Mouse (Mus musculus) macrophage (primary cell): ENCODE data around the gene Ece1. TPM values are rescaled to one million over a fixed set of nuclear protein-coding genes. Genes with fewer than 3 reads are reported as not detected.

Source experiments
- H3K27ac ChIP-seq: fragments of 350-480 bp; formaldehyde crosslinking; 2 replicates; pipeline ENCODE4 v1.9.0; 2021
- H3K36me3 ChIP-seq: fragments of 350-480 bp; formaldehyde crosslinking; 2 replicates; pipeline ENCODE4 v1.9.0; 2021; ENCODE audit errors: inconsistent target
- H3K4me3 ChIP-seq: fragments of 350-480 bp; formaldehyde crosslinking; 2 replicates; pipeline ENCODE4 v1.9.0; 2021; ENCODE audit errors: inconsistent target
- H3K79me2 ChIP-seq: fragments of 350-480 bp; formaldehyde crosslinking; 2 replicates; pipeline ENCODE4 v1.9.0; 2021; ENCODE audit errors: inconsistent target
- WGBS: methylation state at CpG from one replicate; pipeline ENCODE4 v1.1.7; 2026; ENCODE audit warnings: inconsistent platforms; ENCODE audit not compliant: missing documents; 5-methylcytosine and 5-hydroxymethylcytosine counted together
- polyA plus RNA-seq: library from polyadenylated mRNA; stranded (reverse); fragments of 250-400 nt; gene quantifications from 3 replicates; pipeline ENCODE4 v1.2.4, GENCODE M21; 2018; ENCODE audit warnings: inconsistent platforms

Gene Ece1
- polyA plus RNA-seq, 1 experiment from 2014 or later, result 31.7 TPM

GRCm38 (mm10) chr4:137926161-137926560, 64.1 kb downstream of the Ece1 start:
- Histone ChIP-seq H3K79me2 (no peaks in the 10 kb centered on the region), H3K36me3 (peaks cover 7% of the 10 kb centered on the region), H3K27ac (no peak overlapping the region), H3K4me3 (no peak overlapping the region)
- 95% methylated on average over 14 of the region's 14 CpGs for WGBS

- 93% methylated on average over 3 of the region's 7 CpGs for WGBS
- no peak overlapping the region for H3K27ac ChIP-seq
- no peaks in the 10 kb centered on the region for H3K79me2 ChIP-seq
- H3K36me3 ChIP-seq, result peaks cover 7% of the 10 kb centered on the region
- H3K4me3 ChIP-seq, result no peak overlapping the region
Measured at GRCm38 (mm10) chr4:137927136-137927535, 65.1 kb downstream of the Ece1 start.

GRCm38 (mm10) chr4:137927741-137928535, 65.9 kb downstream of the Ece1 start:
- Histone ChIP-seq H3K27ac (no peak overlapping the region), H3K36me3 (peaks cover 7% of the 10 kb centered on the region), H3K79me2 (no peaks in the 10 kb centered on the region), H3K4me3 (no peak overlapping the region)
- 99% methylated on average over 9 of the region's 12 CpGs for WGBS

- H3K27ac ChIP-seq, result no peak overlapping the region
- no peak overlapping the region for H3K4me3 ChIP-seq
- H3K79me2 ChIP-seq, result no peaks in the 10 kb centered on the region
- WGBS, result 100% methylated on average over 1 of the region's 1 CpGs
- H3K36me3 ChIP-seq, result peaks cover 7% of the 10 kb centered on the region
Measured at GRCm38 (mm10) chr4:137928813-137929212, 66.8 kb downstream of the Ece1 start.

- 94% methylated on average over 15 of the region's 15 CpGs for WGBS
- peaks cover 7% of the 10 kb centered on the region for H3K36me3 ChIP-seq
- H3K27ac ChIP-seq, result no peak overlapping the region
- H3K4me3 ChIP-seq, result no peak overlapping the region
- H3K79me2 ChIP-seq, result no peaks in the 10 kb centered on the region
Measured at GRCm38 (mm10) chr4:137929341-137930016, 67.4 kb downstream of the Ece1 start.

- Histone ChIP-seq H3K79me2 (no peaks in the 10 kb centered on the region), H3K36me3 (peaks cover 14% of the 10 kb centered on the region), H3K27ac (no peak overlapping the region), H3K4me3 (no peak overlapping the region)
- WGBS, result 73% methylated on average over 9 of the region's 9 CpGs
Measured at GRCm38 (mm10) chr4:137930500-137931008, 68.5 kb downstream of the Ece1 start.

GRCm38 (mm10) chr4:137931009-137931757, 69.1 kb downstream of the Ece1 start:
- Histone ChIP-seq H3K27ac (no peak overlapping the region), H3K36me3 (peaks cover 11% of the 10 kb centered on the region), H3K4me3 (no peak overlapping the region), H3K79me2 (no peaks in the 10 kb centered on the region)
- WGBS, result 83% methylated on average over 18 of the region's 18 CpGs

- H3K27ac ChIP-seq, result no peak overlapping the region
- H3K4me3 ChIP-seq, result no peak overlapping the region
- H3K36me3 ChIP-seq, result peaks cover 20% of the 10 kb centered on the region; the same call in 1 of the 2 replicates
- WGBS, result 82% methylated on average over 6 of the region's 6 CpGs
- H3K79me2 ChIP-seq, result no peaks in the 10 kb centered on the region
Measured at GRCm38 (mm10) chr4:137932554-137933178, 70.6 kb downstream of the Ece1 start.

- WGBS, result 92% methylated on average over 5 of the region's 5 CpGs
- H3K27ac ChIP-seq, result no peak overlapping the region
- H3K36me3 ChIP-seq, result peaks cover 27% of the 10 kb centered on the region; the same call in 1 of the 2 replicates
- H3K79me2 ChIP-seq, result no peaks in the 10 kb centered on the region
- H3K4me3 ChIP-seq, result no peak overlapping the region
Measured at GRCm38 (mm10) chr4:137933328-137933727, 71.3 kb downstream of the Ece1 start.

GRCm38 (mm10) chr4:137936134-137936533, 74.1 kb downstream of the Ece1 start:
- Histone ChIP-seq H3K79me2 (no peaks in the 10 kb centered on the region), H3K4me3 (no peak overlapping the region), H3K27ac (no peak overlapping the region), H3K36me3 (peaks cover 49% of the 10 kb centered on the region)
- WGBS, result 97% methylated on average over 4 of the region's 4 CpGs

- WGBS, result 95% methylated on average over 10 of the region's 10 CpGs
- no peak overlapping the region for H3K27ac ChIP-seq
- peaks cover 53% of the 10 kb centered on the region for H3K36me3 ChIP-seq
- no peak overlapping the region for H3K4me3 ChIP-seq
- no peaks in the 10 kb centered on the region for H3K79me2 ChIP-seq
Measured at GRCm38 (mm10) chr4:137940061-137940460, 78.0 kb downstream of the Ece1 start.

GRCm38 (mm10) chr4:137941131-137941844, 79.3 kb downstream of the Ece1 start:
- Histone ChIP-seq H3K79me2 (no peaks in the 10 kb centered on the region), H3K4me3 (no peak overlapping the region), H3K36me3 (peaks cover 48% of the 10 kb centered on the region), H3K27ac (no peak overlapping the region)
- whole genome bisulfite sequencing, result 95% methylated on average over 12 of the region's 12 CpGs

GRCm38 (mm10) chr4:137941871-137942781, 80.1 kb downstream of the Ece1 start:
- WGBS, result 87% methylated on average over 17 of the region's 17 CpGs
- no peak overlapping the region for H3K4me3 ChIP-seq
- H3K27ac ChIP-seq, result no peak overlapping the region
- peaks cover 40% of the 10 kb centered on the region for H3K36me3 ChIP-seq
- H3K79me2 ChIP-seq, result no peaks in the 10 kb centered on the region
